Mouse (Mus musculus): Measurements from ENCODE around the gene Olfr1299. TPM values are rescaled to one million over a fixed set of nuclear protein-coding genes. Genes with fewer than 3 reads are reported as not detected.

Gene Olfr1299
- total RNA-seq (2023): not detected

GRCm38 (mm10) chr2:111661119-111661518 lies at the start of gene Olfr1299:
Olfr1299 (plus strand) TSS chr2:111661419.

DNA sequence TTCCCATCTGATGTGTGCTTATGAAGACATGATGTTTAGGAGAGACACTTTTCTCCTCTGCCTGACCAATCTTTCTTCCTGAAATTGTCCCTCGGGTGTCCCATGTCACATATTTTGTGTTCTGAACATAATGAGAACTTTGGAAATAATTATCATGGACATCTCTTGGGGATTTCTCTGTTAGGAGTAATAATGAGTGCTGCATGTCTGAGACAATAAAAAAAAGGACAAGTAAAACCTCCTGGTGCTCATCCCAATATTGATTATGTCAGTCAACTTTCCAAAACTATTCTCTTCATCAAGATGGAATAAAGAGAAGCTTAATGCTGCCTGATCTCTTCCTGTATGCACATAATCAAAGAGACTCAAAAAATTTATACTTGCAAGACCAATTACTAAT lies 34.8 kb upstream of the Olfr1299 start, which contains the start of gene Olfr1297:
Gene Olfr1297 (minus strand): TSS at position 101 of the 400 bp plus-strand sequence.

DNA sequence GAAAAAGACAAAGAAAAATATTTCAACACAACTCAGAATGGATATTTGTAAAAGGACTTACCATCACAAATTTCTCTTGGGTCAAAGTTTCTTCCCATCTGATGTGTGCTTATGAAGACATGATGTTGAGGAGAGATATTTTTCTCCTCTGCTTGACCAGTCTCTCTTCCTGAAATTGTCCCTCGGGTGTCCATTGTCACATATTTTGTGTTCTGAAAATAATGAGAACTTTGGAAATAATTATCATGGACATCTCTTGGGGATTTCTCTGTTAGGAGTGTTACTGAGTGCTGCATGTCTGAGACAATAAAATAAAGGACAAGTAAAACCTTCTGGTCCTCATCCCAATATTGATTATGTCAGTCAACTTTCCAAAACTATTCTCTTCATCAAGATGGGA lies 12.1 kb upstream of the Olfr1299 start, which contains the start of gene Olfr1298:
Gene Olfr1298 (minus strand): TSS at position 101 of the 400 bp plus-strand sequence.

Other genes with a start within 250 kb of the Olfr1299 start
- gene Olfr1286, start 238.3 kb upstream of the Olfr1299 start, total RNA-seq (2023): not detected
- not detected for gene Olfr1287, start 212.3 kb upstream of the Olfr1299 start, total RNA-seq (2023)
- not detected for gene Olfr1288, start 187.3 kb upstream of the Olfr1299 start, total RNA-seq (2023)
- not detected for gene Olfr1289, start 180.6 kb upstream of the Olfr1299 start, total RNA-seq (2023)
- gene Olfr1290, start 167.6 kb upstream of the Olfr1299 start, total RNA-seq (2023): not detected
- gene Olfr1291-ps1, start 164.2 kb upstream of the Olfr1299 start, total RNA-seq (2023): not detected
- not detected for gene Olfr1293-ps, start 136.2 kb upstream of the Olfr1299 start, total RNA-seq (2023)
- gene Olfr1294, start 121.1 kb upstream of the Olfr1299 start, total RNA-seq (2023): not detected
- gene Olfr1295, start 91.7 kb upstream of the Olfr1299 start, total RNA-seq (2023): not detected
- not detected for gene Olfr1297, start 34.9 kb upstream of the Olfr1299 start, total RNA-seq (2023)
- not detected for gene Olfr1298, start 12.2 kb upstream of the Olfr1299 start, total RNA-seq (2023)
- not detected for gene Olfr1301, start 89.6 kb downstream of the Olfr1299 start, total RNA-seq (2023)
- gene Olfr1302, start 116.0 kb downstream of the Olfr1299 start, total RNA-seq (2023): not detected
- not detected for gene Olfr1303, start 158.9 kb downstream of the Olfr1299 start, total RNA-seq (2023)
- gene Olfr1305, start 215.7 kb downstream of the Olfr1299 start, total RNA-seq (2023): not detected

Data from B cell, adult 67 days (primary cell).